ENCODE assay signal across 8 mouse cellular contexts in the genomic region with DNA sequence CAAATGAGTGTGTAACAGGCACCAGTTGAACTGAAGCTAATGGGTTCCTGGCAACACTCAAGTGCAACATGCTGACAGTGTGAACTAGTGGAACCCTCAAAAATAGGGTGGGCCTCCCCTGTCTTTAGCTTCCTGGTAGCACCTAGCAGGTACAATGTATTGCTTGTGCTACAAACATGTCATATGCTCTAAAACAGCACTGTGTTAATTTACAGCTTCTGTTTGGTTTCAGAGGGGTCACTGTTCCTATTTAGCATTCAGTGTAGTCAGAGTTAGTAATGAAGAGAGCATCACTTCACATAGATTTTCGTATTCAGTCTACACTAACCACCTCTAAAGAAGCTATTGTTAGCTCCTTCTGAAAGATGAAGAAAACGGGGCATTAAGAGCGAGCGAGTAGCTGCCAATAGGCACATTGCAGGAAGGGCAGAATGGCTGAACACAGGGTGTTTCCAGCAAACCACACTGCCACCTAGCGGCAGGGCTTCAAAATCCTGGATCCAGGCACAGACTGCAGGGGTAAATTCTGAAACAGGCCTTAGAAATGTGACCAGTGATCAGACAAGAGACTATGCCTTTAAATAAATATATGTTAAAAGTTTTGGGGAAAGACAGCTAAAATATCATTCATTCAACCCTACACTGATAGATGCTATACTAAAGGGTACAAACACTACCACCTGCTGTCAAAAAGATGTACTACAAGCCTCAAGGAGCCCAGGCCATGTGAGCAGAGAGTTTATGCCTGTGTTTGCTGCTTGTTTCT. TPM values are rescaled to one million over a fixed set of nuclear protein-coding genes. Genes with fewer than 3 reads are reported as not detected.
A peak's percentile ranks its signal among the peaks of the same experiment; 100 is the strongest.
DNase-seq lines count a peak whose midpoint lies in the region; ATAC-seq and TF ChIP-seq lines count a peak whose summit lies in the region.

No protein-coding gene starts in this region.

- H3K27ac ChIP-seq in bone marrow macrophage, adult 2 months (ENCODE audit: insufficient read depth, low read depth, low read length), result no peak overlapping the region
- no peak overlapping the region for H3K27ac ChIP-seq in heart, embryonic 14.5 days (replicated peaks in 1 of 2; ENCODE audit: control insufficient read depth in 1 of 2, insufficient read depth in 1 of 2, low read depth in 2 of 2, low read length in 2 of 2)
- H3K27ac ChIP-seq in liver, embryonic 11.5 days (ENCODE audit: low read depth, low read length), result no peak overlapping the region
- no peak overlapping the region for H3K27ac ChIP-seq in stomach, embryonic 14.5 days (ENCODE audit: low read length)

- no peak overlapping the region for H3K4me3 ChIP-seq in C2C12 (ENCODE audit: insufficient read depth, poor library complexity, severe bottlenecking)
- no peak overlapping the region for H3K4me3 ChIP-seq in bone marrow macrophage, adult 2 months (ENCODE audit: insufficient read depth, low read length)
- peak overlapping the region in 1 of 2 experiments; percentile 16; a peak in 1 of 4 replicates for H3K4me3 ChIP-seq in heart, embryonic 14.5 days (ENCODE audit: control insufficient read depth in 1 of 2, insufficient read depth in 1 of 2, low read depth in 1 of 2, low read length in 2 of 2)
- no peak overlapping the region for H3K4me3 ChIP-seq in liver, embryonic 11.5 days (ENCODE audit: low read depth, low read length)
- H3K4me3 ChIP-seq in stomach, embryonic 14.5 days (ENCODE audit: low read depth, low read length), result no peak overlapping the region

- H3K27me3 ChIP-seq in C2C12 (ENCODE audit: control insufficient read depth, insufficient read depth, insufficient read length), result no peaks in the 10 kb centered on the region
- H3K27me3 ChIP-seq in heart, embryonic 14.5 days (ENCODE audit: control insufficient read depth, insufficient read depth, low read length), result no peaks in the 10 kb centered on the region
- no peaks in the 10 kb centered on the region for H3K27me3 ChIP-seq in liver, embryonic 11.5 days (replicated peaks; ENCODE audit: control insufficient read depth, insufficient read depth, low read length)
- no peaks in the 10 kb centered on the region for H3K27me3 ChIP-seq in stomach, embryonic 14.5 days (ENCODE audit: control insufficient read depth, insufficient read depth, low read length)

- H3K4me2 ChIP-seq in heart, embryonic 14.5 days (ENCODE audit: low read length), result peak overlapping the region; percentile 43; the same call in 1 of the 2 replicates
- peak overlapping the region; percentile 1; the same call in 1 of the 2 replicates for H3K4me2 ChIP-seq in liver, embryonic 11.5 days
- no peak overlapping the region; the same call in 1 of the 2 replicates for H3K4me2 ChIP-seq in stomach, embryonic 14.5 days (replicated peaks; ENCODE audit: low read depth, low read length)

- H3ac ChIP-seq in C2C12 (ENCODE audit: control insufficient read depth, insufficient read length, low read depth), result no peak overlapping the region

- no peak overlapping the region for H3K9ac ChIP-seq in heart, embryonic 14.5 days (ENCODE audit: low read length)
- H3K9ac ChIP-seq in liver, embryonic 11.5 days (ENCODE audit: low read depth, low read length), result no peak overlapping the region
- H3K9ac ChIP-seq in stomach, embryonic 14.5 days (replicated peaks; ENCODE audit: low read depth, low read length), result no peak overlapping the region

- WGBS in heart, embryonic 14.5 days, result 6% methylated on average over 5 of the region's 5 CpGs
- WGBS in liver, embryonic 11.5 days, result 9% methylated on average over 5 of the region's 5 CpGs
- 6% methylated on average over 5 of the region's 5 CpGs for WGBS in stomach, embryonic 14.5 days

- peaks cover 14% of the 10 kb centered on the region for H3K36me3 ChIP-seq in C2C12 (ENCODE audit: control insufficient read depth, insufficient read depth)
- H3K36me3 ChIP-seq in heart, embryonic 14.5 days (ENCODE audit: control insufficient read depth, insufficient read depth, low read length), result no peaks in the 10 kb centered on the region
- H3K36me3 ChIP-seq in liver, embryonic 11.5 days (ENCODE audit: control insufficient read depth, insufficient read depth, low read length), result no peaks in the 10 kb centered on the region
- no peaks in the 10 kb centered on the region for H3K36me3 ChIP-seq in stomach, embryonic 14.5 days (ENCODE audit: control insufficient read depth, insufficient read depth, low read length)

- peak; percentile 83 for ATAC-seq in erythroblast, adult 5-6 weeks (replicated peaks; ENCODE audit: low FRiP score, poor library complexity, severe bottlenecking)
- no peak for ATAC-seq in heart, embryonic 14.5 days (ENCODE audit: insufficient number of reproducible peaks, insufficient read depth, low FRiP score, low read depth)
- peak; percentile 72 for ATAC-seq in liver, embryonic 11.5 days (replicated peaks; ENCODE audit: low FRiP score)
- ATAC-seq in stomach, embryonic 14.5 days (ENCODE audit: insufficient number of reproducible peaks, insufficient read depth, low FRiP score, low read depth), result peak; percentile 56; the same call in 1 of the 2 replicates

- no peak for TF ChIP-seq POLR2A in bone marrow macrophage, adult 2 months (IDR thresholded peaks at IDR 0.05; ENCODE audit: borderline replicate concordance, low read depth, low read length)

- DNase-seq in kidney, postnatal 10 days, result peak; percentile 89
- peak; percentile 57 for DNase-seq in liver, embryonic 11.5 days (ENCODE audit: low spot score)
- DNase-seq in natural killer cell, adult 2 months (ENCODE audit: low spot score in 2 of 2), result peak; percentile 86 to 90

- H3K4me1 ChIP-seq in bone marrow macrophage, adult 2 months (ENCODE audit: control insufficient read depth, insufficient read depth, low read length), result peaks cover 12% of the 10 kb centered on the region
- 0 out of 4 replicates have a peak, but pooled peaks cover 0 to 3% of the 10 kb centered on the region in 2 experiments for H3K4me1 ChIP-seq in heart, embryonic 14.5 days (ENCODE audit: control insufficient read depth in 2 of 2, insufficient read depth in 2 of 2, low read length in 2 of 2)
- no peaks in the 10 kb centered on the region for H3K4me1 ChIP-seq in liver, embryonic 11.5 days (replicated peaks; ENCODE audit: control insufficient read depth, insufficient read depth, low read length)
- no peaks in the 10 kb centered on the region for H3K4me1 ChIP-seq in stomach, embryonic 14.5 days (ENCODE audit: control insufficient read depth, insufficient read depth, low read length)

- H3K79me2 ChIP-seq in C2C12 (ENCODE audit: control insufficient read depth, insufficient read depth), result no peaks in the 10 kb centered on the region

- peak; percentile 81 for TF ChIP-seq CTCF in C2C12 (IDR thresholded peaks at IDR 0.05; ENCODE audit: control insufficient read depth, insufficient read depth, insufficient read length)
- peak; percentile 100 for TF ChIP-seq CTCF in bone marrow macrophage, adult 2 months (IDR thresholded peaks at IDR 0.05; ENCODE audit: low read depth, low read length)

- no peaks in the 10 kb centered on the region for H3K9me3 ChIP-seq in heart, embryonic 14.5 days (ENCODE audit: control insufficient read depth, low read length)
- H3K9me3 ChIP-seq in liver, embryonic 11.5 days (ENCODE audit: control insufficient read depth, low read length), result no peaks in the 10 kb centered on the region
- H3K9me3 ChIP-seq in stomach, embryonic 14.5 days (ENCODE audit: control insufficient read depth, low read depth, low read length), result no peaks in the 10 kb centered on the region

- no peaks in the 10 kb centered on the region for H3K79me3 ChIP-seq in C2C12 (ENCODE audit: low read depth)

TF ChIP-seq in C2C12, 6 proteins besides CTCF, POLR2A, EP300 and RAD21:
- TF ChIP-seq CEBPB (IDR thresholded peaks at IDR 0.05; ENCODE audit: low read depth) (no peak), MYOG (IDR thresholded peaks at IDR 0.05; ENCODE audit: control insufficient read depth, extremely low read depth, insufficient read length) (no peak), USF1 (IDR thresholded peaks at IDR 0.05; ENCODE audit: low read depth) (no peak), FOSL1 (IDR thresholded peaks at IDR 0.05; ENCODE audit: insufficient read depth, low read length, poor library complexity, severe bottlenecking) (no peak), MYOD1 (IDR thresholded peaks at IDR 0.05; ENCODE audit: control insufficient read depth, insufficient read length, low read depth) (no peak), MAX (IDR thresholded peaks at IDR 0.05) (no peak)

RNA-seq across cellular contexts. Expression of a gene that starts 13.1 kb away (rescaled TPM):
- 0.01 TPM for polyA plus RNA-seq in C2C12 (2012; fragmentation: generic; extraction: Trizol)
- polyA plus RNA-seq in bone marrow macrophage, adult 2 months (2012; ENCODE audit: insufficient read depth, insufficient read length, missing spikeins), result 0.09 and 0.15 TPM in 2 replicates
- total RNA-seq in erythroblast, adult 5-6 weeks (2015; ENCODE audit: low replicate concordance), result 12.7 and 15.8 TPM in 2 replicates
- 6.0 and 6.2 TPM in 2 replicates for total RNA-seq in erythroblast, adult 5-6 weeks (2017; ENCODE audit: low replicate concordance)
- polyA plus RNA-seq in heart, embryonic 14.5 days (2014; fragmentation: Nextera tagmentation; extraction: Ambion mirVana), result 0.26 and 0.38 TPM in 2 replicates
- 6.5 and 8.1 TPM in 2 replicates for polyA plus RNA-seq in liver, embryonic 11.5 days (2014; fragmentation: Nextera tagmentation; extraction: Ambion mirVana)
- polyA plus RNA-seq in stomach, embryonic 14.5 days (2014; fragmentation: Nextera tagmentation; extraction: Ambion mirVana), result 0.54 and 0.70 TPM in 2 replicates

RNA-seq across cellular contexts. Expression of a gene that starts 23.5 kb away (rescaled TPM):
- 24.1 TPM for polyA plus RNA-seq in C2C12 (2012; fragmentation: generic; extraction: Trizol)
- polyA plus RNA-seq in bone marrow macrophage, adult 2 months (2012; ENCODE audit: insufficient read depth, insufficient read length, missing spikeins), result not detected in 2 replicates
- total RNA-seq in erythroblast, adult 5-6 weeks (2015; ENCODE audit: low replicate concordance), result 1.3 TPM in 1 of 2 replicates, not detected in the other
- 0.84 TPM in 1 of 2 replicates, not detected in the other for total RNA-seq in erythroblast, adult 5-6 weeks (2017; ENCODE audit: low replicate concordance)
- 0.53 and 0.86 TPM in 2 replicates for polyA plus RNA-seq in heart, embryonic 14.5 days (2014; fragmentation: Nextera tagmentation; extraction: Ambion mirVana)
- polyA plus RNA-seq in liver, embryonic 11.5 days (2014; fragmentation: Nextera tagmentation; extraction: Ambion mirVana), result 0.78 and 0.79 TPM in 2 replicates
- not detected in 2 replicates for polyA plus RNA-seq in stomach, embryonic 14.5 days (2014; fragmentation: Nextera tagmentation; extraction: Ambion mirVana)

Comparison
In these comparisons a context has a peak if more than half of its experiments do, and no peak if none do; other contexts are left out.
1. RNA of a gene that starts 23.5 kb away (polyA plus RNA-seq): 24.1 TPM in C2C12 (single experiment); 0.78 to 0.79 TPM in liver, embryonic 11.5 days, 0.53 to 0.86 TPM in heart, embryonic 14.5 days, not detected in bone marrow macrophage, adult 2 months and not detected in stomach, embryonic 14.5 days; every median in the first group is over 10 times any median in the second.
2. Peak in every context shown above with its lines, with median percentiles within 50 percentile points of each other: DNase-seq.